Mouse (Mus musculus): Measurements from ENCODE around the gene Stxbp1. TPM values are rescaled to one million over a fixed set of nuclear protein-coding genes. Genes with fewer than 3 reads are reported as not detected.

The Stxbp1 gene
- polyA plus RNA-seq, 1 experiment from 2014 or later, result 5.8 TPM

DNA sequence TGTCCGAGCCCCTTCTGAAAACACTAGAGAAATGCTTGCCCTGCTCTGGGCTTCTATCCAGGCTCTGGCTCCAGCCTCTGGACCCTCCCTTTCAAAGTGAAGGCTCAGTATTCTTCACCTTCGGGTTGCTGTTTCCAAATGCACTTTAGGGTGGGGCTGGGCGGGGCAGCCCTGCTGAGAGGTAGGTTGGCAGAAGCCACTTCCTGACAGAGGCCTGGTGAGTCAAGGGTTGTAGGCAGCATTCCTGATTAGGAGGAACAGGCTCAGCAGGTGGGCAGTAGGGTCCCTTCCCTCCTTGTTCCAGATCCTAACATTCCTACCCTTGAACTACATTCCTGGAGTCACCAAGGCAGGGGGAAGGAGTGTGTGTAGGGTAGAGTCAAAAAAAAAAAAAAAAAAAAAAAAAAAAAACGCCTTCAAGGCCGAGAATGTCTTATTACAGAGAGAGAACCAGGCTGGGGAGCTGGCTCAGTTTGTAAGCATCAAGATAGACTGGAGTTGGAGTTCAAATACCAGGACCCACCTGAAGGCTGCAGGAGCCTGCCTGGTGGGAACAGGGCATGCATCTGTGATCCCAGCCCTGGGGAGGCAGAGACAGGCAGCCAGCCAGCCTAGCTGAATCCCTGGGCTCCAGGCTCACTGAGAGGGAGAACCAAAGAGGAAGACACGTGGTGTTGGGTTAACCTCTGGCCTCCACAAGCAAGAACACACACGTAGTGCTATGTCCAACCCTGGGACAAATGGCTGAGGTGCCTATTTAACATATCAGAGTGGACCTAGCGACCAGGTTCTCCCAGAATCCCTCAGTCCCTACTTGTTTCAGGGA, 23.4 kb upstream of the Stxbp1 start:
- H3K4me3 ChIP-seq, result no peak overlapping the region
- H3K36me3 ChIP-seq, result no peaks in the 10 kb centered on the region
- peaks cover 23% of the 10 kb centered on the region for H3K4me1 ChIP-seq
- H3K4me2 ChIP-seq, result no peak overlapping the region
- H3K27ac ChIP-seq, result no peak overlapping the region
- no peaks in the 10 kb centered on the region for H3K9me3 ChIP-seq (replicated peaks)
- H3K27me3 ChIP-seq (replicated peaks), result peaks cover 16% of the 10 kb centered on the region
- ATAC-seq, result 0 out of 2 replicates have a peak, but pooled peaks have one; percentile 15
- WGBS (ENCODE audit: insufficient replicate concordance), result 46% methylated on average over 7 of the region's 8 CpGs
- H3K9ac ChIP-seq, result no peak overlapping the region; the same call in 1 of the 2 replicates

DNA sequence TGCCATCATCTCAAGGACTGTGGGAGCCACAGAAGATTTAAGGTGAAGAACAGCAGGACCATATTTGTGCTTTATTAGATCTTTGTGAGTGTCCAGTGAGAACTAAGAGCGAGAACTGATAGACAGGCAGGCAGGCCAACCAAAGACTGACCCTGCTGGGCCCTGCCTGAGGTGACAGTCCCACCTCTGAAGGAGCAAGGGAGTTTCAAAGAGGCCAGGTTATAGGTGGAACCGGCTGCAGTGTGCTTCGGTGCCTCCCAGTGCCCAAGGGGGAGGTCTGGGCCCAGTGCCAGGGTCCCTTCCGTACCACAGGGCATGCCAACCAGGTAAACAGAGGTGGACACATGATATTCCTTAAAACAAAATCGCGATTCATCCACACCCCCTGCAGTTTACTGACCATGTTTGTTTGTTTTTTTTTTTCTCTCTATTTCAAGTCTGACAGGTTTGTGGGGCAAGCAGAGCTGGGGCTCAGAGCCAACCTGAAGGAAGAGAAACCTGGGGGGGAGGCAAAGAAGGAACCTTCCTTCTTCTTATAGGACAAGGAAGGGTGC, 22.8 kb upstream of the Stxbp1 start:
- ATAC-seq, result no peak
- no peak overlapping the region; the same call in 1 of the 2 replicates for H3K9ac ChIP-seq
- no peaks in the 10 kb centered on the region for H3K36me3 ChIP-seq
- no peaks in the 10 kb centered on the region for H3K9me3 ChIP-seq (replicated peaks)
- peaks cover 16% of the 10 kb centered on the region for H3K4me1 ChIP-seq
- H3K27me3 ChIP-seq (replicated peaks), result peaks cover 12% of the 10 kb centered on the region
- 61% methylated on average over 6 of the region's 6 CpGs for WGBS (ENCODE audit: insufficient replicate concordance)
- H3K4me3 ChIP-seq, result no peak overlapping the region
- H3K27ac ChIP-seq, result no peak overlapping the region
- H3K4me2 ChIP-seq, result no peak overlapping the region

DNA sequence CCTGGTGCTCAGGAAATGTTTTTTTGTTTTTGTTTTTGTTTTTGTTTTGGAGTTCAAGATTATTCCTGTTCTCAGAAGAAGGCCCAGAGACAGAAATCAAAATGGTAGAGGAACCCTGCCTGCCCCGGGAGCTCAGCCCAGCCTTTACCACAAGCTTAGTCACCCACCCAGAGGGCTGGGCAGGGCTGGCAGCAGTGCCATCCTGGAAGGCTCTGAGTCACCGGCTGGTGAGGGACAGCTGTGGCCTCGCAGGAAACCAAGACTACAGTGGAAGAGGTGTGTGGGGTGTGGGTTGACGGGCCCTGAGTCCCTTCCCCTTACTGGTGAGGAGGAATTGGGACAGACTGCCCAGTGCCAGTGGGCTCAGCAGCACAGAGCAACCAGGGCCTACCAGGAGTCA, 20.3 kb upstream of the Stxbp1 start:
- no peak overlapping the region for H3K9ac ChIP-seq
- H3K27me3 ChIP-seq (replicated peaks), result no peaks in the 10 kb centered on the region
- peaks cover 15% of the 10 kb centered on the region for H3K4me1 ChIP-seq
- no peaks in the 10 kb centered on the region for H3K36me3 ChIP-seq
- H3K9me3 ChIP-seq (replicated peaks), result no peaks in the 10 kb centered on the region
- WGBS (ENCODE audit: insufficient replicate concordance), result 37% methylated on average over 4 of the region's 4 CpGs
- no peak overlapping the region for H3K4me2 ChIP-seq
- H3K4me3 ChIP-seq, result no peak overlapping the region
- no peak overlapping the region for H3K27ac ChIP-seq
- no peak for ATAC-seq

DNA sequence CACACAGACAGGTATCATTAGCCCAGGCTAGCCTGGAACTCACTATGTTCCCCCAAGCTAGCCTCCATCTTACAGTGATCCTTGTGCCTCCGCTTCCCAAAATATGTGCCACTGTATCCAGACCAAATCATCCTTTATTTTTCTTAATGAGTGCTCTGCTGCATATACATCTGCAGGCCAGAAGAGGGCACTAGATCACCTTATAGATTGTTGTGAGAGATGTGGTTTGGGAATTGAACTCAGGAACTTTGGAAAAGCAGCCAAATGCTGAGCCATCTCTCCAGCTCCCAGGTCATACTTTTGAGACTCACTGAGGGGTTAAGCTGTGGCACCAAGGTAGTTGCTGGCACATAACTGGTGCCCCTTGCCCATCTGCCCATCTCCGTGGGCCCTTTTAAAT, 17.7 kb upstream of the Stxbp1 start:
- H3K9ac ChIP-seq, result no peak overlapping the region
- WGBS (ENCODE audit: insufficient replicate concordance), result 55% methylated on average over 2 of the region's 2 CpGs
- no peak overlapping the region for H3K4me3 ChIP-seq
- H3K27ac ChIP-seq, result no peak overlapping the region
- no peak overlapping the region for H3K4me2 ChIP-seq
- no peaks in the 10 kb centered on the region for H3K36me3 ChIP-seq
- H3K4me1 ChIP-seq, result peaks cover 2% of the 10 kb centered on the region
- no peaks in the 10 kb centered on the region for H3K27me3 ChIP-seq (replicated peaks)
- H3K9me3 ChIP-seq (replicated peaks), result no peaks in the 10 kb centered on the region
- no peak for ATAC-seq

DNA sequence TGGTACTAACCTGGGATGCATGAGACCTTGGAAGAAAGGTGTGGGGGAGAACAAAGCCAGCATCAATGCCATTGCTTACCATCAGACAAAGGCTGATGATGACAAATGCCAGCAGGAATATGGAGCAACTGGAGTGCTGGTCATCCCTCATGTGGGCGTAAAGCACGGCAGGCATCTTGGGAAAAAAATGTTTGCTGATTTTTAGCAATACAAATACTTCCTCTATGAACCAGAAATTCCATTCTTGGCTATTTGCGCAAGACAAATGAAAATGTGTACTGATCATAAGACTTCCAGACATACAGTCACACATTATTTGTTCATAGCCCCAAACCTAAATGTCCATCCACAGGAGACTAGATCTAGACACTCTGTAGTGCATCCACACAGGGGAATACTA, 16.3 kb upstream of the Stxbp1 start:
- no peak overlapping the region for H3K9ac ChIP-seq
- 83% methylated on average over 3 of the region's 3 CpGs for WGBS (ENCODE audit: insufficient replicate concordance)
- no peaks in the 10 kb centered on the region for H3K27me3 ChIP-seq (replicated peaks)
- no peak overlapping the region for H3K27ac ChIP-seq
- H3K4me2 ChIP-seq, result no peak overlapping the region
- no peak for ATAC-seq
- H3K4me3 ChIP-seq, result no peak overlapping the region
- H3K36me3 ChIP-seq, result no peaks in the 10 kb centered on the region
- H3K9me3 ChIP-seq (replicated peaks), result no peaks in the 10 kb centered on the region
- H3K4me1 ChIP-seq, result no peaks in the 10 kb centered on the region

DNA sequence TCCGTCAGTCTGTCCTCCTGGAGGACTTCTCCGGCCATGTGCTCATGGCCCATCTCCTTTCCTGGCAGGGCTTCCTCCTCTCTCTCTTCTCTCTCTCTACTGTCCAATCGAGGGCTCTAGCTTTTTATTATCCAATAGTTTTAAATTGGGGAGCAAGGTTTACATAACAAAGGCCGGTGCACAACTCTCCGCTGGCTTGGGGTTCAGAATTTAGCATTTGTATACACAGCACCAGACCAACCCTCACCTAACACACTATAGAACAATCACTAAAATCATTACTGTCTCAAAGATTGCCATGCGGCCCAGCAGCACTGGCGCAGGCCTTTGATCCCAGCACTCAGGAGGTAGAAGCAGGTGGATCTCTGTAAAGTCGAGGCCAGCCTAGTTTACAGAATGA, 13.8 kb upstream of the Stxbp1 start:
- H3K27me3 ChIP-seq (replicated peaks), result no peaks in the 10 kb centered on the region
- no peaks in the 10 kb centered on the region for H3K4me1 ChIP-seq
- H3K36me3 ChIP-seq, result no peaks in the 10 kb centered on the region
- no peak overlapping the region for H3K4me3 ChIP-seq
- WGBS (ENCODE audit: insufficient replicate concordance), result 72% methylated on average over 8 of the region's 8 CpGs
- H3K9ac ChIP-seq, result no peak overlapping the region
- no peak overlapping the region for H3K27ac ChIP-seq
- ATAC-seq, result no peak
- no peaks in the 10 kb centered on the region for H3K9me3 ChIP-seq (replicated peaks)
- no peak overlapping the region for H3K4me2 ChIP-seq

DNA sequence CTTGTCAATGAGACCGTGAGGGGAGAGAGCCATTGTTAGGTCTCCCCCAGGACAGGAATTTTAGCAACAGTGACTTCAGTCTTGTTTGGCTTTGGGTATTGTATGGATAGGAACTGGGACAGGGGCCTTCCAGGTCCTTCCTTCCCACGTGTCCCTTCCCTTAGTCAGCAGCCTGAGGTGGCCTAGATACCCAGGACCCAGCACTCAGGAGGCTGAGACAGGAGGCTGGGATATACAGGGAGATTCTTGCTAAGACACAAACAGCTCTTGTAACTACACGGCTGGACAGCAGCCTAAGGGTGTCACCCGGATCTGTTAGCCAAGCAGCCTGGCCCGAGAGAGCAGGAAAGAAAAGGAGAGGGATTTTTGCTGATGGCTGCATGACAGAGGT, 12.6 kb upstream of the Stxbp1 start:
- H3K36me3 ChIP-seq, result no peaks in the 10 kb centered on the region
- no peak overlapping the region for H3K4me3 ChIP-seq
- no peaks in the 10 kb centered on the region for H3K4me1 ChIP-seq
- H3K9me3 ChIP-seq (replicated peaks), result no peaks in the 10 kb centered on the region
- H3K9ac ChIP-seq, result no peak overlapping the region
- WGBS (ENCODE audit: insufficient replicate concordance), result 80% methylated on average over 5 of the region's 5 CpGs
- H3K27me3 ChIP-seq (replicated peaks), result no peaks in the 10 kb centered on the region
- no peak overlapping the region for H3K27ac ChIP-seq
- no peak for ATAC-seq
- no peak overlapping the region for H3K4me2 ChIP-seq

DNA sequence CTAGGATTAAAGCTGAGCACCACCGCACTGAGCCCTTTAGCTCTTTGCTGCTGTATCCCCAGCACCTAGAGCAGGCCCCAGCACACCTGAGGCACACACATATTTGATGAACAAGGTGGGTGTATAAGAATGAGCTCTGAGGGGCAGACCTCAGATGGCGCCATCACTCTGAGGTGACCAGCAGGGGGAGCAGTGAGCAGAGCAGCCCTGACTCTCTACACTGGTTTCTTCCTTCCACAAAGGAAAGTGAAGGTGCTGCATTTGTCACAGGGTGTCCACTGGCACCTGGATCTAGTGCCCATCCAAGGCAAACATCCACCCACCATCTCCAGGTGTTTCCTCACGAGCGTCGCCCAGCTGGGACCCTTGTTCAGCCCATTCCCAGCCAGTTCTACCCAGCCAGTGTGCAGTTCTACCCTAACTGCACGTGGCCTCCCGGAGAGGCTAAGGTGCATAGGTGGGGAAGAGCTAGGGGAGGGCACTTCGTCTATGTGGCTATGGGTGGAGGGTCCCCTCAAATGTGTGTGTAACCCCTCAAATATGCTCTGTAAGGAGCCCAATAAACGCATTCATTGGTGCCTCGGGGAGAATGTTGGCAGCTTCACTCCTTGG, 12.1 kb upstream of the Stxbp1 start:
- Histone ChIP-seq H3K27ac (no peak overlapping the region), H3K4me2 (no peak overlapping the region), H3K9ac (no peak overlapping the region), H3K4me3 (no peak overlapping the region), H3K4me1 (no peaks in the 10 kb centered on the region), H3K36me3 (no peaks in the 10 kb centered on the region), H3K9me3 (replicated peaks) (no peaks in the 10 kb centered on the region), H3K27me3 (replicated peaks) (no peaks in the 10 kb centered on the region)
- WGBS (ENCODE audit: insufficient replicate concordance), result 40% methylated on average over 10 of the region's 10 CpGs
- ATAC-seq, result no peak

DNA sequence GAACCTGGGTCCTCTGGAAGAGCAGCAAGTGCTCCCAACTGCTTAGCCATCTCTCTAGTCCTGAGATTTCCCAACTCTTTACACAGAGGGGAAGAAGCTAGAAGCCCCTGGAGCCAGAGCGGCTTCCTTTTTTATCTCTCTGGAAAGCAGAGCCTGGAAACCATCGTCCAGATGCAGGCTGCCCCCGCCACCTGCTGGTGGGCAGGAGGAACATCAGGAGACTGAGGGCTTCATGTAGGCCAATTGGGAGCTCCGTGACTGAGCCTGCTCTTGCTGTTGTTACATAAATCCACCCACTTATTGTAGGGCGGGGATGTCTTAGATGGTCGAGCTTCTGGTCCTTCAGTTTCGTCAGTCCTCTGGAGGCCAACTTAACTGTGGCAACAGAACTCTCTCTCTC, 10.5 kb upstream of the Stxbp1 start:
- no peaks in the 10 kb centered on the region for H3K36me3 ChIP-seq
- peaks cover 4% of the 10 kb centered on the region for H3K27me3 ChIP-seq (replicated peaks)
- ATAC-seq, result peak; percentile 45; the same call in 1 of the 2 replicates
- no peaks in the 10 kb centered on the region for H3K9me3 ChIP-seq (replicated peaks)
- no peak overlapping the region for H3K4me3 ChIP-seq
- no peak overlapping the region for H3K27ac ChIP-seq
- H3K9ac ChIP-seq, result no peak overlapping the region
- H3K4me1 ChIP-seq, result no peaks in the 10 kb centered on the region
- WGBS (ENCODE audit: insufficient replicate concordance), result under 1% methylated on average over 7 of the region's 7 CpGs
- H3K4me2 ChIP-seq, result no peak overlapping the region

DNA sequence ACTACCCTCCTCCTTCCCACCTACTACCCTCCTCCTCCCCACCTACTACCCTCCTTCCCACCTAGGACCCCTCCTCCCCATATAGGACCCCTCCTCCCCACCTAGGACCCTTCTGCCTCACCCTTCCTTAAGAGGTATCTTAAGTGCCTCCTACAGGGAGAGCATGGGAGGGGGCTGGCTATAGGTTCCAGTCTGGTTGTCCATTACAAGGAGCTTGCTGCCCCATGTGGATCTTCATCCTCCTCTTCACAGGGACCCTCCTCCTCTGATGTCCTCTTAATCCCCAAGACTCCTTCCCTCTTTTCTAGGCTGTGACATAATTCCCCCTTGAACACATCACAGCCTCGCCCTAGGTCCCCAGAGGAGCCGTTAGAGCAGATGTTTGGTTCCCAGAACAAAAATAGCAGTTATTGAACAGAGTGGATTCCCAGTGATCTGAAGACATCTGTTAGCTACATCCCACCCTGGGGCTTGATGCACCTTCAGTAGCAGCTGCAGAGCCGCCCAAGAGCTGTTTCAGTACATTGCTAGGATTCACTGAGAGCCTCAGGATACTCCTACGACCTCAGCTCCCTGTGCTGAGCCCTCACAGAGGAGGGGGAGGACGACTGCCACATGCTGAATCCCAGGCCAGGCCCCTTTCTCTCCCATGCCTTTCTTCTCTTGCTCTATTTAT, 8.9 kb upstream of the Stxbp1 start:
- H3K27ac ChIP-seq, result no peak overlapping the region
- H3K27me3 ChIP-seq (replicated peaks), result peaks cover 20% of the 10 kb centered on the region
- no peak overlapping the region for H3K4me3 ChIP-seq
- H3K4me1 ChIP-seq, result no peaks in the 10 kb centered on the region
- no peak for ATAC-seq
- no peak overlapping the region for H3K9ac ChIP-seq
- no peaks in the 10 kb centered on the region for H3K9me3 ChIP-seq (replicated peaks)
- 61% methylated on average over 5 of the region's 5 CpGs for WGBS (ENCODE audit: insufficient replicate concordance)
- H3K4me2 ChIP-seq, result no peak overlapping the region
- H3K36me3 ChIP-seq, result no peaks in the 10 kb centered on the region

DNA sequence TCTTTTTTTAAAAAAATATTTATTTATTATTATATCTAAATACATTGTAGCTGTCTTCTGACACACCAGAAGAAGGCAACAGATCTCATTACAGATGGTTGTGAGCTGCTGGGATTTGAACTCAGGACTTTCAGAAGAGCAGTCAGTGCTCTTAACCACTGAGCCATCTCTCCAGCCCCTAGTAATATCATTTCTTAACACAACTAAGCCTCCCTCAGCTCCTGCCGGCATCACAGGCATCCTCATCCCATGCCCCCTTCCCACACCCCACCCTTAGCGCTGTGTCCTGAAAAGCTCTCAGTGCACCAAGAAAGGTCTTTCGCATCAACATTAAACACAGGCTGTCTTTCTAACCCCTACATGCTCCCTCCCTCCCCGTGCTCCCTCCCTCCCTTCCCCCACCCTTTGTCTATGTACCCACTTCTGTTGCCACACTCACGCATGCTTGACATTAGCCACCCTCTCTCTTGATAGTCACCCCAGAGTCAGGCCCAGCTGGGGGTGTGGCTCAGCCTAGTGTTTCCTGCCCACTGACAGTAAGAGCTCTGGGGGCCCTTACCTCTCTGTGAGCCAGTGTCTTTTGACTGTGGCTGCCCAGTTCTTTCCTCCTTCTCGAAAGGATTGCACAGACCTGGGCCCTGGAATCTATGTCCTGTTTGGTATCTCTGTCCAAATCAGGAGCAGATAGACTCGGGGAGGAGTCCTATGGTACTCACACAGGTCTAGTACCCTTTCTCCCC, 8.2 kb upstream of the Stxbp1 start:
- H3K4me2 ChIP-seq, result no peak overlapping the region
- H3K27me3 ChIP-seq (replicated peaks), result peaks cover 27% of the 10 kb centered on the region
- no peak overlapping the region for H3K4me3 ChIP-seq
- no peak overlapping the region for H3K27ac ChIP-seq
- no peaks in the 10 kb centered on the region for H3K4me1 ChIP-seq
- no peak overlapping the region for H3K9ac ChIP-seq
- no peak for ATAC-seq
- WGBS (ENCODE audit: insufficient replicate concordance), result 48% methylated on average over 7 of the region's 7 CpGs
- H3K36me3 ChIP-seq, result no peaks in the 10 kb centered on the region
- no peaks in the 10 kb centered on the region for H3K9me3 ChIP-seq (replicated peaks)

All from liver, embryonic 12.5 days (tissue).